Mouse (Mus musculus): Measurements from ENCODE around the gene Gm29423.
"Not testable (repeated sequence)": the region's sequence is repeated elsewhere in the genome, so short reads cannot be mapped to it uniquely, and the experiment has no call there.

Gene Gm29423

GRCm38 (mm10) chrY:70303187-70303586 is at the start of gene Gm29423, which contains the start of gene Gm29644:
Gm29423 (minus strand) TSS chrY:70303287.
Gm29644 (minus strand) TSS chrY:70303343.
- not testable (repeated sequence) for DNase-seq (ENCODE audit: low spot score in 2 of 2)

- DNase-seq (ENCODE audit: low spot score in 2 of 2), result not testable (repeated sequence)
Observed at GRCm38 (mm10) chrY:70273542-70273941, 29.5 kb downstream of the Gm29423 start, which contains the start of gene Gm21118. Gm21118 (minus strand) TSS chrY:70273642.
